Mouse (Mus musculus) thymus, postnatal 10 days (tissue): ENCODE results near the gene Ubap2l.

ENCODE experiments used
- DNase-seq, 2 experiments: peaks; one replicate each; pipeline ENCODE4 v3.0.0; 2021; ENCODE audit warnings: low spot score in 2 of 2

Ubap2l gene

DNA sequence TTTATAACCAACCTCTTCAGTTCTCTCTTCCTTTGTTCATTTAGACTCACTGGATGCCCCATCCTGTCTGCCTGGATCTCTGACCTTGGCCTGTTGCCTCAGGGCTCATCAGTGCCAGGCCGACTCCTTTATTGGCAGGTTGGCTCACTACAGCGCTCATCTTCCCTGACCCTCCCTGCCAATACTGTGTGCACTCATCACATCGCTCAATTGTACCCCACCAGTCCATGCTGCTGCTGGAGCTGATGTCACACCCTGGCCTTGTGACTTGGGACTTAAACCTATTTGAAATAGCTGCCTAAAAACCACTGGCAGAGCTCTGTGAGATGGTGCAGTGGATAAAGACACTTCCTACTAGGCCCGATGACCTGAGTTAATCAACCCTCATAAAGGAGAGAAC lies 15.4 kb upstream of the Ubap2l start:
- no peak for DNase-seq

DNA sequence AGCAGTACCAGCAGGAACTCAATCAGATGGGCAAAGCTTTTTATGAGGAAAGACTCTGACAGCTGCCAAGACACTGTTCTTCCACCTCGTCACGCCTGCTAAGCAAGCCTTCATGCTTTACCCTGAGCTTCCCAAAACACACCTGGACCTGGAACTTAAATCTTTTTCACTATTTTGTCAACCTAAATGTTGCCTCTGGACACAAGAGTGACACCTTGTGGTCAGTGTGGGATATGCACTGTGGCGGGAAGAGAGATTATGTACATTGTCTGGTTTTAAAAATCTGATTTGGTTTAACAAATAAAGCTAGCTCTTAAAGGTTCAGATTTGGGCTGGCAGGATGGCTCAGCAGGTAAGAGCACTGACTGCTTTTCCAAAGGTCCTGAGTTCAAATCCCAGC lies 13.1 kb upstream of the Ubap2l start:
- peak in 1 of 2 experiments; percentile 49 for DNase-seq

DNA sequence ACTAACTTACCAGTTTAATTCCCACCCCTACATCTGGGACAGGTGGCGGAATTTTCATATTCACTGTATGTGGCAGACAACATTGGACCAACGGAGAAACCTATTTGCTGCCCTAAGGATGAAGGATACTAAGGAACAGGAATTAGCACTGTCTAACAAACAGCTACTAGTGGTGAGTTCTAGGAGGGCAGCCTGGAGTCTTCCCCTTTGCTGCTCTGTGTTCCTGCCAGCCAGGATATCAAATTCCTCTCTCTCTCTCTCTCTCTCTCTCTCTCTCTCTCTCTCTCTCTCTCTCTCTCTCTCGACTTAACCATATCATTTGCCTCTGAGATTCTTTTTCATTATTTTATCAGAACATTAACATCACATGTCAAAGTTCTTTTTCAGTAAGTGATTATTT lies 12.0 kb upstream of the Ubap2l start:
- DNase-seq = no peak

DNA sequence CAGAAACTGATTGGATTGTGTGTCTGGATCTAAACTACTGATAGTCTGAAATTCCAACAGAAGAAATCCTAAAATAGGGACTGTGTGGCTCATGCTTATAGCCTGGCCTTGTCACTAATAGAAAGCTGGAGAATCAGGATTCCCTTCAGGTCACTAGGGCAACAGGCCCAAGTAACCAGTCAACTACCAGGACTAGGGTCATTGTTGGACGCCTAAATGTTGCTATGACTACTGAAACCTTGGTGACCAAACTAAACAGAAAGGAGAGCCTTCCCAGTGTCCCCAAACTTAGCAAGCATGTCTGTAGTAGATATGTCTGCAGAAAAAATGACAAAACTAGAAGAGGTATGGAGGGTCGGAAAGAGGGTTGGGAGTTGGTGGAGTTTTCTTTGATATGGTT lies 10.1 kb upstream of the Ubap2l start:
- DNase-seq = no peak

DNA sequence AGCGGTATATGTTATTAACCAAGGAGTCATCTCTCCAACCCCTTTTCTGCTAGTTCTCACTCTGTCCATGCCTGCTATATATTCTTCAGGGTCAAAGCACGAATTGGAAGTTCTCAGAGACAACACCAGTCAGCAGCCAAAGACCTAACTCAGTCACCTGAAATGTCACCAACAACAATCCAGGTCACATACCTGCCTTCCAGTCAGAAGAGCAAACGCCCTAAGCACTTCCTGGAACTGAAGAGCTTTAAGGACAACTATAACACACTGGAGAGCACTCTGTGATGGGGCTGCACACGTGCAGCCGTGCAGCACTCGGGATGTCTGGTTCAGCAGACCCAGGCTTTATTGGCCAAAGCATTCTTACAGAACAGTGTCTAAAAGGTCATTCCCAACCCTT lies 9.1 kb upstream of the Ubap2l start:
- DNase-seq = no peak

DNA sequence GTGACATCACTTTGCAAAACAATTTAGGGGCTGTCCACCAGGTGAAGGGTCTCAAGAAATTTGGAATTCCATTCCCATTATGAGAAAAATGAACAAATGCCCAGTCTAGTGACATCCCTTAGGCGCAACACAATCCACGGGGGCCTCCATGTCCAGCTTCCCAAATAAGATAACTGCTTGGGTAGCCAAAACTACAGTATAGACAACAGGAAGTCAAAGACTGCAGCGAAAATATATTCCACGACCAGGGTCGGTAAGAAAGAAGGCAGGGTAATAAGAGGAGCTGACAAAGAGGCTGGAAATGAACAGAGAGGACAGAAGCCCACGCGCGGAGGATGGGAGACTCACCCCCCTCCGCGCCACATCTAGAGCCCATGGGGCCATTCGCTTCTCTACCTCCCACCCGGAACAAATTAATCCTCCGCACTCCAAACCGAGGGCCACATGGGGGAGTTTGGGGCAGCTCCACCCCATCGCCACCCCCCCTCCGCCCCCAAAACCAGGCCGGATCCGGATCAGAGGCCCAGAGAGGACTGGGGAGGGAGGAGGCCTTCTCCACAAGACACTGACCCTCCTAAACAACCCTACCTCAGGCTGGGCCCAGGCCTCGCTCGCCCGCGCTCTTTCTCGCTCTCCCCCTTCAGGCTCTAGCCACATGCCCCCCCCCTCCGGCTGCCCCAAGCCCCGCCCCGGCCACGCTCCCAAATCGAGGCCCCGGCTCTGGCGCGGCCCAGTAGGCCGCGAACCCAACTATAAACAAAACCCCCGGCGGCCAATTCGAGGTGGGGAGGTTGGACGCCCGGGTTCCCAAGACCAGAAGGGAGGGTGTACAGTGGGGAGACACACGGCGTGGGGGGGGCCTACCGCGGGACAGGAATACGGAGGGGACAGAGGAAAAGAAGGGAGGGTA lies 732 bp downstream of the Ubap2l start, which contains the start of gene 4933434E20Rik:
4933434E20Rik (plus strand) TSS at position 196 of the 910 bp plus-strand sequence.
- peak in 1 of 2 experiments; percentile 59 for DNase-seq

DNA sequence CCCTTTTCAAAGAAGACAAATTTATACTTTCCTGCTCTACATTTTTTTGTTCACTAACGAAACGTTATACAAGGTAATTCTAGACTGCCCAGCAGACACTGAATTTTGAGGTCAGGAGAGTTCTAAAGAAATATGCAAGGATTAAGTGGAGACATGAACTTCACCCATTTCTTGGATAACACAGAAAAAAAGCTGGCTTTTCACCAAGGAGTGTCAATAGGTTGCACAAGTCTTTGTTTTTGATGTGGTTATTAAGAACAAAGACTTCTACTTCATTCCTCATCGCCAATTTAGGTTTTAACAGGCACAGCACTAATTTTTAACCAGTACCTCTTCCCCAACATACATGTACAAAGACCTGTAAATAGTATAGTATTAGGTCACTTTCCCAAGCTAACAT lies 2.7 kb downstream of the Ubap2l start:
- no peak for DNase-seq

DNA sequence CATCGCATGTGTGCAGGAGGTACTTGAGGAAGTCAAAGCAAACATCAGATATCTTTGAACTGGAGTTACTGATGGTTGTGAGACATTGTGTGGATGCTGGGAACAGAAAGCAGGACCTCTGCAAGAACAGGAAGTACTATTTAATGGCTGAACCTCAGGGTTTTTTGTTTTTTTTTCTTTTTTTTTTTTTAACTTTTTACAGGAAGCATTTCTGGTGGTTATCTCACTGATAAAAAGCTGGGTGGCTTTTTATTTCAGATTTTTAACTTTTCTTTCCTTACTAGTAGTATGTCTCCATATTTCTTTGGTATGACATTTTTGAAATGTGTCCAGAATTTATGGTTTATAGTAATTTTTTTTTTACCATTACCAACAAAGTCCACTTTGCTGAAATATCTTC lies 16.2 kb downstream of the Ubap2l start:
- DNase-seq = no peak

DNA sequence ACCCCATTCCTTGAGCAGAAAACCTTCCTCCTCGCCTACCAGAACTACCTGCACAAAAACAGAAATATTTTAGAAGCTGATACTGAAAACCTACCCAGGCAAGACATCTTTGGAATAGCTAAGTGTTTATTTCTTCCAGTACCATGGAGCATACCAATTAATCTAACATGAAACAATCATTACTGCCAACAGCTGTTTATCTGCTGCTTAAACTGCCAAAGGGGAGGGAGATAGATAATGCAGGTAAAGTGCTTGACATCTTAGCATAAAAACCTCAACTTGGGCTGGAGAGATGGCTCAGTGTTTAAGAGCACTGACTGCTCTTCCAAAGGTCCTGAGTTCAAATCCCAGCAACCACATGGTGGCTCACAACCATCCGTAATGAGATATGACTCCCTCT lies 17.8 kb downstream of the Ubap2l start:
- DNase-seq = no peak

DNA sequence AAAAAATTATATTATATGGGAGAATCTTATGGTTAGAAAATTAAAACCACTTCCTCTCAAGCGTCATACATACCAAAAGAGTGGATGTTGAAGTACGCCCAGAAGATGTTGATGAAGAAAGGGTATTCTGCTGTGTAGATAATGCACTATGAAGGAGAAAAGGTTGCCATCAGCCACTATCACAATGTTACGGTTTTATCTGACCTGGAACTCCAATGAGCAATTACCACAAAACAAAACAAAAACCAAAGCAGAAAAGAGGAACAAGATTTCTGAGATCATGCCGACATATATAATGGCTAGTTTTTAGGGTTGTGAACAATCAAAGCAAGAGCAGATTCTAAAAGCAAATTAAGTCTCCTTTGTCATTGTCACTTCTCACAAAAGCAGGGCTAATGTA lies 35.8 kb downstream of the Ubap2l start:
- DNase-seq = no peak

DNA sequence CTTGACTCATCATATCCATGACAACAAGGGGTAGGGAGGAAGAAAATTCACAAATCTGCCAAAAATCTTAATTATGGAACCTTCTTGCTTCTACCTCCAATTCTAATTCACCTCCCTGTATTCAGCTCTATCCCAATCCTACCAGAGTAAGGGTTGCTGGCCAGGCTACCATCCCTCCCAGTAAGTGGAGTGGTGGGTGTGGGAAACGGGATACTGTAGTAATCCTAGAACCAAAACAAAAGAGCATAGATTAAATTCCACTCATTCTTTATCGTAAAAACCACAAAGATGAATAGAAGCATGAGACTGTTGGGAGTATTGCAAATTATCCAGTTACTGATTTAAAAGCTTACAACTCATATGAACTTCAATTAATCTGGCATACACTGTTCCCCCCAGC lies 42.1 kb downstream of the Ubap2l start:
- no peak for DNase-seq

DNA sequence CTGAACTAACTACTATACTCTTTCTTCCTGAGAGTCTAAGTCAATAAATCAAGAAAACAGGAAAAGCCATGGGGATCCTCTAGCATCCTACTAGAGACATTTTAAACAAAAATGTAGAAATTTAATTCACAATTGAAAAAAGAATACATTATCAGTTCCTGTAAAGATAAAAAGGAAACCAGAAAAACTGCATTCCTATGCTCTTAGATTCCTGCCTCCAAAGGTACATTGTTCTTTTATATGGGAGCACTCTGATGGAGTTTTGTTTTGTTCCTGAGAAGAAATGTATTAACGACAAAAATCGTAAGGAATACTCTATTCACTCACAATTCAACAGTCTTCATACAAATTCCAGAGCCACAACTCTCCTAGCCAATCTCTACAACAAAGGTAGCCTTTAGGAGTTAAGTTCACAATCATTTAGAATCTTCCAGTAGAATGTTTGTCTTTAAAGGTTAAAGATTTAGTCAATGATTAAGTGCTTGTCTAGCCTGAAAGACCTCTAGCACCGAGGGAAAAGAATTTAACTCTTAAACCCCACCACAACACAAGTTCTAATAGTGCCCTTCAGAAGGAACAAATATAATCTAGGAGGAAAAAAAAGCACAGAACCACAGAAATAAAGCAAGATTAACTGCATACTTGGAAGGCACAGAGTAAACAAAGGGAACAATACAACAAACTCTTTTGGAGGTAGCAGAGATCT lies 48.2 kb downstream of the Ubap2l start:
- no peak for DNase-seq

DNA sequence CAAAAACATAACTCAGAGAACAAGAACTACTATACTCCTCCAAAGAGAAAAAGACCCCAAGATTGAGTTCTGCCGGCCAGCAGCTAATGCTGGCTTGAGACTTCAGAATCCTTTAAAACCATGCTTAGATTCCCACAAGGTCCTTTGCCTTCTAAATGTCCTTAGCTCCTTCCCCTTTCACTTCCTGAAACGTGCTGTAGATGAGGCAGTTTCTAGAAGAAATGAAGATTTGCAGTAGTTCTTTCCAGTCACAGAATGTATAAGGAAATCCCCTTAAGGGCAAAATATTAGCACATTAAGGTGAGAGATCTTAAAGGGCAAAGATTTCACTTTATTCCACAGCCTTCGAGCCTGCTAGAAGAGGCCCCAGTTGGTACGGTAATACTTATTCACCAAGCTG lies 52.6 kb downstream of the Ubap2l start:
- DNase-seq = no peak

DNA sequence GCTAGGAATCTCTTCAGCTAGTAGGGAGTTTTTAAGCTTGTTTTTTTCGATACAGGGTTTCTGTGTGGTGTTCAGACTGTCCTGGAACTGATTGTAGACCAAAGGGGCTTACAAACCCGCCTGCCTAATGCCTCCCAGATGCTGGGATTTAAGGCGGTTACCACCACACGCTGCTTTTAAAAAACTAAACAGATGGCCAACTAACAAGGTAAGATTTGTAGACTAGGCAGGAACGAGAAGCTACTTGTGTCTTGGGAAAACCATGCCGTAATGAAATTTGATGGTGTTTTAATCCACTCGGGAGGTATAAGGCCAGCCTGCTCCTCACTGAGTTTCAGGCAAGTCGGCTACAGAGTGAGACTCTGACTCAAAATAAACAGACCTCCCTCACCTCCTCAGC lies 53.3 kb downstream of the Ubap2l start:
- DNase-seq = no peak

DNA sequence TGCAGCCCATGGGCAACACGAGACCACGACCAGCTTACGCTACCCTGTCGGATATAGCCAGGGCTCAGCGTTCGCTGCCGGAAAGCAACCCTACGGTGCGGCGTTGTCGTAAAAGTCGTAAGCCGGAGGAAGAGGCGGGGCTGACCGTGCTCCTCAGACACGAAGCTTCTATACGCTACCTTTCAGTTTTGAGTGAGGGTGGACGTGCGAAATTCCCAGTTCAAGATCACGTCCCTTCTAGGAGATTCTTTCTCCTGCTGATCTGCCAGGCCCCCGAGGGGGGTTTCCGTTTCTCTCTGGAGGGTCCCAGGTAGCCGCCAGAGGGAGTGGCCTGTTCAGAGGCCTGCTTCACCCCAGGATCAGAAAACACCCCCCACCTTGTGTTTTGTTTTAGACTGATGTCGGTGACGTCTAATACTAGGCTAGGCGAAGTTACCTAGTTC lies 53.8 kb downstream of the Ubap2l start, which contains the start of gene Hax1:
Hax1 (minus strand) TSS at position 169 of the 443 bp plus-strand sequence.
- DNase-seq = peak; percentile 90 to 91

DNA sequence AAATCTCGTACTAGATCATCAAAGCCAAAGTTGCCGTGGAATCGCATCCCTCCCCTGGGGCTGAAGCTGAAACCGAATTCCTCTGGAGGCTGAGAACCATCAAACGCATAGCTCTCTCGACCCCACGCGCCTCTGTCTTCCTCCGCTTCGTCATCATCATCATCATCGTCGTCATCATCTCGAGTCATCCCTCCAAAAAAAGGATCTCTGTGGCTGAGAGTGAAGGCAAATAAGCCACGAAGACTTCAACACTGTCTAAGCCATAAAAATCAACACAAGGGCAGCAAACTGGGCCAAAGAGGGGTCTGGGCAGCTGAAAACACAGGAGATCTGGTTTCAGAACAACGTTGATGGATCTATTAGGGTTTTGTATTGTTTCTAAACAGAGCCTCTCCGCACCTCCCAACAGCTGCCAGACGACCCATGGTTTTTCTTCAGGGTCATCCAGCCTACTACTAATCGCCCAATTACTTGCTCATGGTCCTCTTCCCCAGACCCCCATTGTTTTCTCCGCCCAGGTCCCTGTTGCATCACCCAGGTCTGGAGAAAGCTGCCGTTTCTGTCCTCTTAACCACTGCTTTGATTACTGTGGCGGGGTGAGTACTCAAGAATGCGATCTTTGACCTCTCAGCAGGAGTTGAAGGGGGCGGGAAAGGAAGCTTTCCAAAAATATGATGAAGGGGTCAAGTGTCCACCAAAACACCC lies 54.5 kb downstream of the Ubap2l start:
- no peak for DNase-seq

DNA sequence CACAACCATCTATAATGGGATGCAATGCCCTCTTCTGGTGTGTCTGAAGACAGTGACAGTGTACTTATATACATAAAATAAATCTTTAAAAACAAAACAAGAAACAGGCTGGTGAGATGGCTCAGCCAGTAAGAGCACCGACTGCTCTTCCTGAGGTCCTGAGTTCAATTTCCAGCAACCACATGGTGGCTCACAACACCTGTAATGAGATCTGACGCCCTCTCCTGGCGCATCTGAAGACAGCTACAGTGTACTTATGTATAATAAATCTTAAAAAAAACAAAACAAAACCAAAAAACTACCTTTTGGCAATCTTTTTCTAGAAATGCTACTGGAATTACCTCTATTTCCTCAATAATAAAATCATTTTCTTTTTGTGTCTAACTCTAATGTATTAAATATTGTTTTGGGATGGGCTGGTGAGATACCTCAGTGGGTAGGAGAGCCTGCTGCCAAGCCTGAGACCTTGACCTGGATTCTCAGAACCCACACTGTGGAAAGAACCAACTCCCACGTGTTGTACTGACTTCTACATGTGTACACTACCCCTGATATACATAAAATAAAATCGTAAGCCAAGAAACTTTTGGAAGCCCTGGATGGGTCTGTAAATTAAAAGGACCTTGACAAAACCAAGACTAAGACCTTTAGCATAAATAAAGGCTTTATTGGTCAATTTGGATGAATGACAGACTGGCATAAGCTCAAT lies 57.5 kb downstream of the Ubap2l start:
- DNase-seq = no peak

DNA sequence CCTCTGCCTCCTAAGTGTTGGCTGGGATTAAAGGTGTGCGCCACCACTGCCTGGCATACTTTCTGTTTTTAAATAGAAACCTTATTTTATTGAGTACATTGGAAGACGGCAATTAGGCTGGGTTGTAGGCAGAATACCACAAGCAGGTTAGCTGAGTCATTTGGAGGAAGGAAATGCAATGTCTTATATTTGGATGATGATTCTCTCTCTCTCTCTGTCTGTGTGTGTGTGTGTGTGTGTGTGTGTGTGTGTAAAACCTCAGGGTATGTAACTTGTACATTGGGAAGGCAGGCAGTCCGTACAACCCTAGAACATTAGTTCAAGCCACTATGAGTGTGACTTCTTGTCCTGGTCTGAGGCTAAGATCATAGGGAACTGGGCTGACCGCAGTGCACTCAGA lies 64.6 kb downstream of the Ubap2l start:
- no peak for DNase-seq

DNA sequence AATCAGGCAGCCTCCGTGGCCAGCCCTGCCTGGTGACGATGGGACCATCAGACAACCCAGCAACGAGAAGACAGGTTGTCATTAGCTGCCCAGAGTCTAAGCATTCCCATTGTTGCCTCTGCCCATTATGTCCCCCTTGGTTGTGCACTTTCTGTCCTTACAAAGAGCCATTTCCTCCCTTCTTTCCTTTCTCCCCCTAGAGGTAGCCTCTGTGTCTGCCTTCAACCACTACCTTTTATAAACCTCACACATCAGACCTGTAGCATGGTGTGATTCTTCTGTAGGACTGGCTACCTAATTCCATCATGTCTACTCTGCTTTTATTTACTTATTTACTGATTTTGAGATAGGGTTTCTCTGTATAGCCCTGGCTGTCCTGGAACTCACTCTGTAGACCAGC lies 65.2 kb downstream of the Ubap2l start:
- DNase-seq = no peak

DNA sequence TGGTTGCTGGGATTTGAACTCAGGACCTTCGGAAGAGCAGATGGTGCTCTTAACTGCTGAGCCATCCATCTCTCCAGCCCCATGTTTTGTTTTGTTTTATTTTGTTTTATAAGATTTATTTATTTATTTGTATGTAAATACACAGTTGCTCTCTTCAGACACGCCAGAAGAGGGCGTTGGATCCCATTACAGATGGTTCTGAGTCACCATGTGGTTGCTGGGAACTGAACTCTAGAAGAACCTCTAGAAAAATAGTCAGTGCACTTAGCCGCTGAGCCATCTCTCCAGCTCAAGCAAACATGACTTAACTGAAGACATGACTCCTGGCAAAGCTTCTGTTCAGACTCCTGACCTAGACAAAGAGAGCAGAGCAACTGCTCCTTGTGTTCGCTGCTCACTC lies 70.0 kb downstream of the Ubap2l start:
- DNase-seq = no peak

DNA sequence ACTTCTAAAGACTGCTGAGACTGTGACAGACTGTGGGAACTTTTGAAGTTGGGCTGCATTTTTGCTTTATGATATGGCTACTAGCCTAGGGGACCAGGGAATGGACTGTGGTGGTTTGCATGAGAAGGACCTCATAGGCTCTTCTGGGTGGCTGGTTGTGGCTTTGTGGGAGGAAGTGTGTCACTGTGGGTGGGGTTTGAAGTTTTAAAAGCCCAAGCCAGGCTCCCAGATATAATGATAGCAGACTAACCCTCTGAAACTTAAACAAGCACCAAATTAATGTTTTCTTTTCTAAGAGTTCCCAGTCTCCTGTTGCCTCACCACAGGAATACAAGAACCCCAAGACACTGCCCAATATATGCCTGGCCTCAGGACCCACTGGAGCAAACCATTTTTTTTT lies 75.6 kb downstream of the Ubap2l start:
- DNase-seq = no peak

DNA sequence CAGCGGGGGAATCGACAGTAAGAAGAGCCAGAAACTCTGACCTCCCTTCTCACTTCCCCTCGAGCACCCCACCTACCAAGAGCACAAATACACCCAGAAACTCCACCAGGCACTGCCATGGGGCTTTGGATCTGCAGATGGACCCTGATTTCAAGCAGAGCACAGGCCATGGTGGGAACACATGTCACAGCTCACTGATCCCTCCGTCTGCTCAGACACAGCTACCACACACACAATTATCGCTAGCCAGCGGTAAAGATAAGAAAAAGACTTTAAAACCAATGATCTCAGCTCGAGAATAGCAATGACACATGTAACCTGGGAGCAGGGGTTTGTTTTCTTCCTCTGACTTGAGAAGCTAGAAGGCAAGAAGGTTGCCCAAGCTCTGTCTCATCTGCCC lies 83.9 kb downstream of the Ubap2l start:
- no peak for DNase-seq
